Mouse (Mus musculus): ENCODE data around the gene Nono.

- TF ChIP-seq CTCF (IDR thresholded peaks at IDR 0.05; ENCODE audit: extremely low read depth, insufficient read depth, insufficient read length, insufficient replicate concordance), result no peak
- no peak for TF ChIP-seq POLR2A (IDR thresholded peaks at IDR 0.05; ENCODE audit: low read depth, low read length)
Measured at GRCm38 (mm10) chrX:101418946-101419724, 10.0 kb upstream of the Nono start.
